Mouse (Mus musculus) cerebellum, adult 9-11 months (tissue): ENCODE data around the gene Slc5a10.

Experiments
- DNase-seq: peaks from one replicate; pipeline ENCODE4 v3.0.0; 2022

Gene Slc5a10

DNA sequence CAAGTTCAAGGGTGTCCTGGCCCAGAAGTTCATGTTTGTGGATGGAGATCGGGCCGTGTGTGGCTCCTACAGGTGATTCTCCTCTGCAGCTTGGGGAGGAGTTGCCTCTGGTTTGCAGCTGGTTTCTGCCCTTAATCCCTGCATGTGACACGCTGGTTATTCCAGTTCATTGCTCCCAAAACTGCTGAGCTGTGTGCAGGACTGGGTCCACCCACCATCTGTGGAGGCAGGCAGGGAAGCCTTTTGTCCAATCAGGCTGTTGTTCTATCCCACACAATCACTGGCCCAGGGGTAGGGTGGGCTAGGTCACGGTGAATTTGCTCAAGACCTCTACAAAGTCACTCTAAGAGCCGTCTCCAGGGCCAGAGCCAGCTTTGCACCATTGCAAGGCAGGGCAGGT is 18.9 kb downstream of the Slc5a10 start:
- no peak for DNase-seq

GRCm38 (mm10) chr11:61699933-61700332 is 20.7 kb downstream of the Slc5a10 start:
- DNase-seq, result peak; percentile 57

DNA sequence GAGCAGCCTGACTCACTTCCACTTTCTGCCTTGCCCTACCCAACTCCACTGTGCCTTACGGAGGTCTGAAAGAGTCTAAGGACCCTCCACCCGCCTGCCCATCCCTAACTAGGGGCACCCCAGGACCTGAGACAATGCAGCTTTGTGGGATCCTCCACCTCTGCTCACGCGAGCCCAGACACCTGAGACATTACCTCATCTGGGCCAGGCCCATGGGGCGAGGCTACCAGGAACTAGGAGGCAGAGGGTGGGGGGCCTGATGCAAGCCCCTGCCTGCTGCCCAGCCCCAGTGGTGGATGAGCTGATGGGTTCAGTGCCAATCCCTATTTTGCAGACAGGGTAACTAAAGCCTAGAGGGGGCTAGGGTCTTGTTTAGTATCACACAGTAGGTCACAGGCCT is 21.2 kb downstream of the Slc5a10 start:
- DNase-seq, result no peak

- no peak for DNase-seq
These were observed 21.8 kb downstream of the Slc5a10 start for GRCm38 (mm10) chr11:61698852-61699251.

GRCm38 (mm10) chr11:61692996-61693395 is 27.6 kb downstream of the Slc5a10 start:
- peak; percentile 81 for DNase-seq

GRCm38 (mm10) chr11:61687595-61687994 is 33.0 kb downstream of the Slc5a10 start:
- DNase-seq, result no peak

- DNase-seq, result no peak
These were observed 33.6 kb downstream of the Slc5a10 start for GRCm38 (mm10) chr11:61686906-61687453.

GRCm38 (mm10) chr11:61686141-61686540 is 34.5 kb downstream of the Slc5a10 start:
- no peak for DNase-seq

- DNase-seq, result no peak
These were observed 35.4 kb downstream of the Slc5a10 start for GRCm38 (mm10) chr11:61685119-61685725.

GRCm38 (mm10) chr11:61683907-61684731 is 36.5 kb downstream of the Slc5a10 start, which contains the start of gene Fam83g:
TSS of gene Fam83g (plus strand) at chr11:61684091.
- DNase-seq, result no peak

GRCm38 (mm10) chr11:61679091-61679866 is 41.3 kb downstream of the Slc5a10 start:
- no peak for DNase-seq

GRCm38 (mm10) chr11:61677709-61678108 is 42.9 kb downstream of the Slc5a10 start:
- DNase-seq, result no peak

DNA sequence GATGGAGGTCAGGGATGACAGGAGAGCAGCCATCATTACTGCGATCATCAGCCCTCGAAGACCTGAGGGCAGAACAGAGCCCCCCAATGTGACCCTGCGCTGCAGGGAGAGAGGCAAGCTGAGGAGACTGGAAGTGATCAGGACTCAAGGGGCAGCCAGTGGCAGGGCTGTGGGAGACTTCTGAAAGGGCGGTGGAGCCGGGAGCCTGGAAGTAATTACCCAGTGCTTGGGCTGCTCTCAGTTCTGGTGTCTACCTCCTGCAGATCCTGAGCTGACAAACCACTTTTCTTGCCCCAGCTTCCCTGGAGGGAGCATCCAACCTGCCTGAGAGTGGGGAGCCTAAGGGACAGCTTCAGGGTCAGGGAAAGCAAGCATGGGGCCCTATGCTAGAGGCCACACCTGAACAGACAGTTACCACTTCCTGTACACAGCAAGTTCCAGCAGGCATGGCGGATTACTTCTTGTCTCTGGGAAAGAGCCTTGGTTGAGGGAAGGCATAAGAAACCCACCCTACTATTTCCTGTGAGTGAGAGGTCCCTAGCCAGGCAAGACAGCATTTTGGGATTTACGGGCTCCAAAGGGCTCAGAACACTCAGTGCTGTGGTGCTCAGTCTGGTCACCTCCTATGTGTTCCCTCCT is 44.3 kb downstream of the Slc5a10 start:
- DNase-seq, result no peak

DNA sequence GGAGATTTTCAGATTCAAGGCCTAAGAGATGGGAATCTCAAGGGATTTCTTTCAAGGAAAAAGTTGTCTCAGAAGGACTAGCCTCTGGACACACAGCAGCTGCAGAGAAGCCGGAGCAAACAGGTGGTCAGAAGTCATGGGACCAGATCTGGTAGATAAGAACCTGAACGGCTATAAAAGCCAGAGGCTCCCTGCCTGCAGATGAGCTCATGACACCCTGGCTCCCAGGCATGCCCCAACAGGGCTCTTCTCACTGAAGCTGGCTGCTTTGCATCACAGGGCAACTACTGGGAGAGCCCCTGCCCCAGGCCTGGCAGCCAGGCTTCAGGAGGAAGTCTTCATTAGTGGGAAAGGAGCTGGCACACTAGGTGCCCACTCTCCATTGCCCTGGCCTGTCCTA is 45.3 kb downstream of the Slc5a10 start:
- DNase-seq, result no peak

GRCm38 (mm10) chr11:61674839-61675159 is 45.8 kb downstream of the Slc5a10 start:
- DNase-seq, result no peak

- no peak for DNase-seq
These were observed 46.3 kb downstream of the Slc5a10 start for GRCm38 (mm10) chr11:61674151-61674838.

- DNase-seq, result peak; percentile 64
These were observed 46.9 kb downstream of the Slc5a10 start for GRCm38 (mm10) chr11:61673686-61674085.

- no peak for DNase-seq
These were observed 48.7 kb downstream of the Slc5a10 start for GRCm38 (mm10) chr11:61671781-61672383.

GRCm38 (mm10) chr11:61669492-61670490 is 50.8 kb downstream of the Slc5a10 start:
- DNase-seq, result no peak

- no peak for DNase-seq
These were observed 52.8 kb downstream of the Slc5a10 start for GRCm38 (mm10) chr11:61667782-61668181.

DNA sequence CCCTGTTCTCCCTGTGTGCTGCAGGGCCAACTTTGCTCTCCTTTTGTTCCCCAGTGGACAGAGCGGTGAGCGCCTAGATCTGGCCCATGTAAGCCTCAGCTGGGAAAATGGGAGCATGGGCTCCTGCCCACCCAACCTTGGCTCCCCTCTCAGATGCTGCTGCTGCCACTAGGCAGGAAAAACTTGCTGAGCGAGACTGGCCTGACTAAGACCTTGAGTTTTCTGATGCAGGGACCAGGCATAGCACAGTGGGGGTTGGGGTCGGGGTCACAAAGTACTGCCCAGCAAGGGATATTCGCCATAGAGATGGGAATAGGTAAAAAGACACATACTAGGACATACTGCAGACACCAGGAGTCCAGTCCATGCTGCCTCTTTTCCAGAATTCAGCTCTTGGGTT is 53.4 kb downstream of the Slc5a10 start:
- DNase-seq, result no peak
